Mouse (Mus musculus) cortical plate, adult 2 months (tissue): ENCODE results near the gene Fth1.

Source experiments
- CTCF ChIP-seq: fragments of 200-500 bp; IDR thresholded peaks from 2 replicates; pipeline ENCODE4 v1.5.1; 2011; ENCODE audit warnings: mild to moderate bottlenecking, control low read depth, low read length; ENCODE audit not compliant: insufficient read depth; ENCODE audit errors: extremely low read depth
- POLR2A ChIP-seq: fragments of 200-500 bp; IDR thresholded peaks from 2 replicates; pipeline ENCODE4 v1.6.1; 2011; ENCODE audit warnings: mild to moderate bottlenecking, low read length, control low read depth; ENCODE audit not compliant: insufficient read depth; ENCODE audit errors: extremely low read depth

DNA sequence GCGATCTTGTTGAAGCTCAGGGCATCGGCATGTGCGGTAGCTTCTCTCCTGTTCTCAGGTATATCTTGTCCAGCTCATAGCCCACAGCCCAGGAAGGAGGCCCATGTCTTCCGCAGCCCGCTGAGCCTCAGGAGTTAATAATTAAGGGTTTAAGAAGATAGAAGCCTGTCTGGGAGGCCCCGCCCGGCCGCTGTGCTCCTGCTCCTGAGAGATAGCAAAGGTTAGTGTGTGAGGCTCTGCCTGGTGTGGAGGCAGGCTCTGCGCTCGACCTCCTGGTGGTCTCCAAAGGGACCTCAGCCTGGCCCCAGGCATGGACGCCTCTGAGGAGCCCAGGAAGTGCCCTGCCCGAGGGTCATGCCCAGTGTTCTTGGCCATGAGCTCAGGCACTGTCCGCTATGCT is 34.4 kb downstream of the Fth1 start:
- TF ChIP-seq CTCF (no peak), POLR2A (no peak)
